Mouse (Mus musculus) cerebellum, adult 18-20 months (tissue): ENCODE data around the gene Hnrnpul1.

ENCODE experiments used
- DNase-seq, 2 experiments: peaks; one replicate each; pipeline ENCODE4 v3.0.0; 2021

The Hnrnpul1 gene

DNA sequence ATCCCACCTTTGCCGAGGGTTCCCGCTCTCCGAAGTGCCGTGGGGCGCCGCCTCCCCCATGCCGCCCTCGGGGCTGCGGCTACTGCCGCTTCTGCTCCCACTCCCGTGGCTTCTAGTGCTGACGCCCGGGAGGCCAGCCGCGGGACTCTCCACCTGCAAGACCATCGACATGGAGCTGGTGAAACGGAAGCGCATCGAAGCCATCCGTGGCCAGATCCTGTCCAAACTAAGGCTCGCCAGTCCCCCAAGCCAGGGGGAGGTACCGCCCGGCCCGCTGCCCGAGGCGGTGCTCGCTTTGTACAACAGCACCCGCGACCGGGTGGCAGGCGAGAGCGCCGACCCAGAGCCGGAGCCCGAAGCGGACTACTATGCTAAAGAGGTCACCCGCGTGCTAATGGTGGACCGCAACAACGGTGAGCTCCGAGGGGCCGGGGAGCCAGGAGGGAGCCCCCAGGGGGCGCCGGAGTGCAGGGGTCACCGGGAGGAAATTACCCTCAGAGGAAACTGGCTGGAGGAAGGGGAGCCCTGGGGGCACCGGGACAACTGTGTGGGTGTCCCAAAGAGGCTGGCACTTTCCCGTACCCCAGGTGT, 66.7 kb downstream of the Hnrnpul1 start:
- DNase-seq = no peak

DNA sequence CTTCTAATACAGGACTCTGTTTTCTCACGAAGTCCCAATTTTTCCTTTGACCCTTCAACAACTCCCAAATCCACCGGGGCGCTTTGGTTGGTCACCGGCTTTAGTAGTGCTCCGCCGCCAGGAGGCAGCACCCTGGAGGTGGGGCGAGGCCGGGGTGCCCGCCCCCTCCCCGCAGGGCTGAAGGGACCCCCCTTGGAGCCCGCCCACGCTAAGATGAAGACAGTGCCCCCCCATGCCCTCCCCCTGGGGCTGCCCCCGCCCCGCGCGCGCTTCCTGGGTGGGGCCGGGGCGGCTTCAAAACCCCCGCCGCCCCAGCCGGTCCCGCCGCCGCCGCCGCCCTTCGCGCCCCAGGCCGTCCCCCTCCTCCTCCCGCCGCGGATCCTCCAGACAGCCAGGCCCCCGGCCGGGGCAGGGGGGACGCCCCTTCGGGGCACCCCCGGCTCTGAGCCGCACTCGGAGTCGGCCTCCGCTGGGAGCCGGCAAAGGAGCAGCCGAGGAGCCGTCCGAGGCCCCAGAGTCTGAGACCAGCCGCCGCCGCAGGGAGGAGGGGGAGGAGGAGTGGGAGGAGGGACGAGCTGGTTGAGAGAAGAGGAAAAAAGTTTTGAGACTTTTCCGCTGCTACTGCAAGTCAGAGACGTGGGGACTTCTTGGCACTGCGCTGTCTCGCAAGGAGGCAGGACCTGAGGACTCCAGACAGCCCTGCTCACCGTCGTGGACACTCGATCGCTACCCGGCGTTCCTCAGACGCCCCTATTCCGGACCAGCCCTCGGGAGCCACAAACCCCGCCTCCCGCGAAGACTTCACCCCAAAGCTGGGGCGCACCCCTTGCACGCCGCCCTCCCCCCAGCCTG, 67.7 kb downstream of the Hnrnpul1 start, which contains the start of gene Tgfb1:
Gene Tgfb1 (plus strand): TSS at position 323 of the 852 bp plus-strand sequence.
- DNase-seq = no peak

GRCm38 (mm10) chr7:25685926-25686470, 68.6 kb downstream of the Hnrnpul1 start:
- DNase-seq = no peak

DNA sequence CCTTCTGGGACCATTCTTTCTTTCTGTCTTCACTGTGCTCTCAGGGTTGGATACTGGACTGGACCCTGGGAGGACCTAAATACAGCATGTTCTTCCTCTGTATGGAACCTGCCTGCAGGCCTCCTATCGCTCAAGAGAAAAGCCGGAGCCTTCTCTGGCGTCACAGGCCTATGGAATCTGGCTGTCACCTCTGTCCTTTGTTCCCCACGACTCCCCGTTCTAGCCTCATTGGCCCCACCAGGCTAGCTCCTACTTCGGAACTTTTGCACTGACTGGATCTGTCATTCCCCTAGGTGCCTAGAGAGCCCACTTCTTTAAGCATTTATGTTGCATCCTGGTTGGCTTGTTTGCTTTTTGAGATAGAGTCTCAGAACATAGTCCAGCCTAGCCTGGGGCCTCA, 69.9 kb downstream of the Hnrnpul1 start:
- DNase-seq = no peak

GRCm38 (mm10) chr7:25683474-25684180, 70.9 kb downstream of the Hnrnpul1 start:
- no peak for DNase-seq

DNA sequence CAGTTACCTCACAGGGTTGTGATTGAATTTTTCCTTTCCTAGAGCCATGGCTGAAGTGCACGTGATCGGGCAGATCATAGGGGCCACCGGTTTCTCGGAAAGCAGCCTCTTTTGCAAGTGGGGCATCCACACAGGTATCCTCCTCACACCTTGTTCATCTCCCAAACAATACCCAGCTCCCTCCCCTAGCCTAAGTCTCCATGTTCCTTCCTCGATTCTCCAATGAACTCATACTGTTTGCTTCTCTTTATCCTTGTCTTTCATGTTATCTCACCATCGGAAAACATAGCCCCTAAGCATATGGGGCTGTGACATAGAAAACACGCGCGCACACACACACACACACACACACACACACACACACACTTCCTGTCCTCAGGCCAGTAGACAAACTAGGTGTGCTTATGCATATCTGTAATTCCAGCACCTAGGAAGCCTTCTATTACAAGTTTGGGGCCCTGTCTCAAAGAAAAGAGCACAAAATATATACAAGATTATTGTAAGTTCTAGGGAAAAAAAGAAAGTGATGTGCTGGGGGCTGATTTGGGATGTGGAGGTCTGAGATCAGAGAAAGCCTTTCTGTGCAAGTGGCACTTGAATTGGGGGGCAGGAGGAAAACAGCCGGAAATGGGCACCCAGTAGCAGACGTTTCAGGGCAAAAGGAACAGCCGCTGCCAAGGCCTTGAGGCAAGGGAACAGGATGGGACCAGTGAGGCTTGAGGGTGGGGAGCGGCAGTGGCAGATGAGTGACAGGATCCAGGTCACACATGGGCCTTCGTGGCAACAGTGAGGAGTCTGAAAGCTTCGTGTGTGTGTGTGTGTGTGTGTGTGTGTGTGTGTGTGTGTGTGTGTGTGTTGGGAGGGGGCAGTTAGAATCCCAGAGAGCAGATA, 73.0 kb downstream of the Hnrnpul1 start:
- DNase-seq = no peak

DNA sequence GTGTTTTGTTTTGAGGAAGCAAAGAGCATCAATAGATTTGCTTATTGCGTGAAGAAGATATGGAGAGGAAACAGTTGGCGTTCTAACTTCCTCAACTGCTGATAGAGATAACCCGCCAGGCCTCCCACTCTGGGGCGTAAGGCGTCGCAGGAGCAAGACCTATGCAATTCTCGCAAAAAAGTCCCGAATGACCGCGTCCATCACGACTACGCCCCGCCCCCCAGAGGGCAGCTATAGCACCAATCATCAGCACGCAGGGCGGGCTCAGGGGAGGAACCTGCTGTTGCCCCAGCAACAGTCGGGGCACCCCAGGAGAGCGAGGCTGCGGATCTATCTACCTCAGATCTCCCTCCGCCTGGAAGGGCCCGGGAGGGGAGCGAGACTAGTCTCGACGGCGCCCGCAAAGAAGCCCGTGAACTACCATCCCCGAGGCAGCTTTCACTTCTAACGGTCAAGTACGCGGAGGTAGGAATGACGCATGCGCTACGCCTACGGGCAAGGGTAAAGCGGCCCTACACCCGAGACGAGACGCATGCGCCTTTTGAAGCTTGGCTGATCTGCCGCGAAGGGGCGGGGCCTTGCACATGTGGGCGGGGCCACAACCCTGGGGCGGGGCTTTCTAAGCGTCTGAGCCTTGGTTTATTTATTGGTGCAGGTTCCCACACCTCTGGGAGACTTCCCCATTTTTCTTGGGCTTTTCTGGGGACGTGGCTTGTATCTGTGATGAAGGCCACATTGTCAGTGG, 73.9 kb downstream of the Hnrnpul1 start, which contains the start of gene B9d2:
Gene B9d2 (plus strand): TSS at position 267 of the 745 bp plus-strand sequence.
- peak; percentile 90 to 91 for DNase-seq

GRCm38 (mm10) chr7:25679971-25680370, 74.6 kb downstream of the Hnrnpul1 start:
- no peak for DNase-seq

GRCm38 (mm10) chr7:25677013-25677412, 77.5 kb downstream of the Hnrnpul1 start:
- DNase-seq = no peak

DNA sequence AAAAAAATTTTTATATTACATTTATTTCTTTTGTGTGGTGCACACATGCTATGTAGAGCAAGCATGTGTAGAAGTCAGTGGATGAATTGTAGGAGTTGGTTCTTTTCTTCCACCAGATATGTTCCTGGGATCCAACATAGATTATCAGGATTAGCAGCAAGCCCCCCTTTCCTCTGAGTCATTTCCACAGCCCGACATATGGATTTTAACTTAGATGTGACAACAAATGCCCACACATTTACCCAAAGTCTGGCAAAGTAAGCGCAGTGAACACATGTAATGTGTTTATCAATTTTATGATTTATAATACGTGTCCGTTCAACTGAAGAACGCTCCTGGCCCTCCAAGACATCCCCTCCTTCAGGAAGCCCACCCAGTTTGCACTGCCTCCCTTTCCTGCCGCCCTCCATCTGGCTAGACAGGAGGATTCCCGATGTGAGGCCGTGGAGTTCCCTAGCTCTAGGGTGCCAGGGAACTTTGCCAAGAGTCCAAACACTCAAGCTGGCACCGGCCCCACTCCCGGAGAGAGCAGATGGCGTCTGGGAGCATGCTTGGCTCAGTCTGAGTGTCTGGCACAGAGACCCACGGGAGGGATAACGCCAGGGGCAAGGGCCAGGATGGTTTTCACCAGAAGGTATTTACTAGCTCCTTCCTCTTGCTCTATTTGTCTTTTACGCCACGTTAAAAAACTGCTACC, 78.3 kb downstream of the Hnrnpul1 start:
- peak; percentile 96 to 100 for DNase-seq

GRCm38 (mm10) chr7:25675405-25675804, 79.2 kb downstream of the Hnrnpul1 start:
- DNase-seq = no peak

DNA sequence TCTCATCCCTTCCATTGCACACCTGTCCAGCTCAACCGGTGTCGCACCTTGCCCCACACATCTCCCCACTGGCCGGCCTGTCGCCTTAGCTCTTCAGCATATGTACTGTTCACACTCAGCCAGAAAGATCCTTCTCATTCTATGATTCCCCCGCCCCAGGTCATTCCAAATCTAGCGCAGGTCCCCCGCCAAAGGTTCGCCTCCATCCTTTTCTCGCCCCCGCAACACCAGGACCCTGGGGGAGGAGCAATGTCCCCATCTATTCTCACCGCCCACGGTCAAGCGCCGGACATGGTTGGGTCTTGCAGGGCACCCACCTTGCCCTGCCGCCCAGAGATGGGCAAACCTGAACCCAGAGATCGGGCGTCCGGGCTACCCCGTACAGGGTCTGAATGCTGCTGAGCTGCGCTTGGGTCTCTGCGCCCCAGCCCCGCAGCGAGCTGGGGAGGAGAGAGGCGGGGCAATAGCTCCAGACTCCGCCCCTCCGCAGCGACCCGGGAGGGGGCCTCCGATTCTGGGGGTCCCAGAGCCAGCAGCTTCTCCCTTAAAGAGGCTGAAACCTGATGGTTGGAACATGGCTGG, 79.7 kb downstream of the Hnrnpul1 start, which contains the start of gene Tmem91:
Gene Tmem91 (minus strand): TSS at position 448 of the 582 bp plus-strand sequence.
- DNase-seq = no peak

DNA sequence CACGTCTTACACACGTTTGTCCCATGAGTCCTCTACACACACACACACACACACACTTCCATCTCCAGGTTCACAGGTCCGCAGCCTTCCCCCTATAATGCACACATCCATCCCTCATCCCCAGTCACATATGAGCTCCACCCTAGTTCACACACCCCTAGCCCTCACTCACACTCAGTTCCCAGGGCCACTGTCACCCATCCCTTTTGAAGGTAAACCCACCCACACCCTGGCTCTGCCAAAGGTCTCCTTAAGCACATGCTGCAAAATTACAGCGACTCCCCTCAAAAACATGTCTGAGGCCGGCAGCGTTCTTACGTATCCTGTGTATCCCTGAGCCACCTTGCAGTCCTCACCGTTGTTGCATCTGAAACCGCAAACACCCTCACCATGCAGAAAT, 80.3 kb downstream of the Hnrnpul1 start:
- DNase-seq = no peak

GRCm38 (mm10) chr7:25672442-25672841, 82.1 kb downstream of the Hnrnpul1 start:
- DNase-seq = no peak

- DNase-seq = no peak
Observed at GRCm38 (mm10) chr7:25671686-25672085, 82.9 kb downstream of the Hnrnpul1 start.
